Mouse (Mus musculus) liver, embryonic 14.5 days (tissue): Measurements from ENCODE around the gene Cdh13.

Experiments used
- CTCF ChIP-seq: IDR thresholded peaks from 2 replicates; pipeline ENCODE4 v1.5.1; 2016; ENCODE audit warnings: antibody characterized with exemption, low read depth, control low read depth
- EP300 ChIP-seq: IDR thresholded peaks from 2 replicates; pipeline ENCODE4 v1.6.1; 2016; ENCODE audit warnings: antibody characterized with exemption, low read depth

DNA sequence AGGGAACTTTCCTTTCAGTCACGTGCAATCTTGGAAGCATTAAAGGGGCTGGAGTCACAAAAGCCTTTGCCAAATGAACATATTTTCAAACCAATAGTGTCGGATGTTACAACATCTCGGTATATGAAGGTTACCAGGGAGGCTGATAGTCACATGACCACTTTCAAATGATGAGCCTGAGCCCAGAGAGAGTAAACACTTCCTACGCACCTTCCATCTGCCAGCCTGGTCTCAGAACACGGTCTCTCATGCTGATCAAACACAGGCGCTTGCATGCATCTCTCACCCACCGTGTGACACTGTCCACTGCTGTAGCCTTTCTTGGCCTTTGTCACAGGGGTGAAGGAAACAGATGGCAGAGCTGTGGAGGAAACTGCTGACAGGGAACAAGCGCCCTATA lies 313.3 kb downstream of the Cdh13 start:
- TF ChIP-seq CTCF = no peak
- TF ChIP-seq EP300 = no peak
